Mouse (Mus musculus) kidney, adult 9 months (tissue): ENCODE results near the gene Cd96.
A peak's percentile ranks its signal among the peaks of the same experiment; 100 is the strongest.

ENCODE experiments used
- DNase-seq: peaks from one replicate; pipeline ENCODE4 v3.0.0; 2022

Cd96 gene

GRCm38 (mm10) chr16:46033896-46034295 is 86.2 kb downstream of the Cd96 start:
- DNase-seq = no peak

- no peak for DNase-seq
Observed at GRCm38 (mm10) chr16:46022958-46023491, 97.0 kb downstream of the Cd96 start.

- DNase-seq = peak; percentile 71
Observed at GRCm38 (mm10) chr16:46022189-46022928, 97.7 kb downstream of the Cd96 start.

- DNase-seq = peak; percentile 55
Observed at GRCm38 (mm10) chr16:46021302-46021701, 98.7 kb downstream of the Cd96 start.

- DNase-seq = no peak
Observed at GRCm38 (mm10) chr16:46020396-46020795, 99.7 kb downstream of the Cd96 start.

- no peak for DNase-seq
Observed at GRCm38 (mm10) chr16:46019799-46020198, 100.3 kb downstream of the Cd96 start.

- no peak for DNase-seq
Observed at GRCm38 (mm10) chr16:46019359-46019758, 100.7 kb downstream of the Cd96 start.

GRCm38 (mm10) chr16:46011696-46012095 is 108.4 kb downstream of the Cd96 start:
- no peak for DNase-seq

GRCm38 (mm10) chr16:46010906-46011220 is 109.2 kb downstream of the Cd96 start:
- peak; percentile 84 for DNase-seq

- DNase-seq = peak; percentile 97
Observed at GRCm38 (mm10) chr16:46010153-46010905, 109.7 kb downstream of the Cd96 start, which contains the start of gene Plcxd2. TSS of gene Plcxd2 (minus strand) at chr16:46010218.

- no peak for DNase-seq
Observed at GRCm38 (mm10) chr16:46009717-46010116, 110.3 kb downstream of the Cd96 start.

- no peak for DNase-seq
Observed at GRCm38 (mm10) chr16:46008766-46009165, 111.3 kb downstream of the Cd96 start.

- DNase-seq = peak; percentile 38
Observed at GRCm38 (mm10) chr16:46008036-46008605, 111.9 kb downstream of the Cd96 start.

GRCm38 (mm10) chr16:46006261-46006660 is 113.8 kb downstream of the Cd96 start:
- DNase-seq = no peak

- DNase-seq = no peak
Observed at GRCm38 (mm10) chr16:46001550-46002166, 118.4 kb downstream of the Cd96 start.

- DNase-seq = no peak
Observed at GRCm38 (mm10) chr16:46000976-46001375, 119.1 kb downstream of the Cd96 start.

GRCm38 (mm10) chr16:45999374-46000191 is 120.5 kb downstream of the Cd96 start:
- DNase-seq = no peak

GRCm38 (mm10) chr16:45998231-45998630 is 121.8 kb downstream of the Cd96 start:
- DNase-seq = no peak

GRCm38 (mm10) chr16:45990901-45991676 is 129.0 kb downstream of the Cd96 start:
- DNase-seq = no peak

- DNase-seq = no peak
Observed at GRCm38 (mm10) chr16:45986236-45986635, 133.8 kb downstream of the Cd96 start.
